Mouse (Mus musculus) 3134 (cell line): Measurements from ENCODE around the gene P2rx6.

Experiments used
- DNase-seq: peaks from one replicate; pipeline ENCODE4 v3.0.0-alpha.2; 2011; ENCODE audit warnings: low spot score; ENCODE audit not compliant: insufficient read length; ENCODE audit errors: extremely low read depth

Gene P2rx6

DNA sequence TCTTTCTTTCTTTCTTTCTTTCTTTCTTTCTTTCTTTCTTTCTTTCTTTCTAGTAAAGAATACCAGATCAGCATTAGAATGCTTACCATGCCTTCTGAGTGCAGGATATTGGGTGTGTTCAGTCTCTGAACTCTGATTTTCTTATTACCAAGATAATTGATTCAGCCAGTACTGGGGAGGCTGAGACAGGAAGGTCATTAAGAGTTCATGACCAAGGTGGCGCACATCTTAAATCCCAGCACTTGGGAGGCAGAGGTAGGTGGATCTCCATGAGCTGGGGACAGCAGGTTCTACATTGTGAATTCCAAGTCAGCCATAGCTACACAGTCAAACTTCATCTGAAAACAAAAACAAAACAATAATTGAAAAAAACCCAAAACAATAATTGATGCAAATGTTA, 60.3 kb downstream of the P2rx6 start:
- no peak for DNase-seq

DNA sequence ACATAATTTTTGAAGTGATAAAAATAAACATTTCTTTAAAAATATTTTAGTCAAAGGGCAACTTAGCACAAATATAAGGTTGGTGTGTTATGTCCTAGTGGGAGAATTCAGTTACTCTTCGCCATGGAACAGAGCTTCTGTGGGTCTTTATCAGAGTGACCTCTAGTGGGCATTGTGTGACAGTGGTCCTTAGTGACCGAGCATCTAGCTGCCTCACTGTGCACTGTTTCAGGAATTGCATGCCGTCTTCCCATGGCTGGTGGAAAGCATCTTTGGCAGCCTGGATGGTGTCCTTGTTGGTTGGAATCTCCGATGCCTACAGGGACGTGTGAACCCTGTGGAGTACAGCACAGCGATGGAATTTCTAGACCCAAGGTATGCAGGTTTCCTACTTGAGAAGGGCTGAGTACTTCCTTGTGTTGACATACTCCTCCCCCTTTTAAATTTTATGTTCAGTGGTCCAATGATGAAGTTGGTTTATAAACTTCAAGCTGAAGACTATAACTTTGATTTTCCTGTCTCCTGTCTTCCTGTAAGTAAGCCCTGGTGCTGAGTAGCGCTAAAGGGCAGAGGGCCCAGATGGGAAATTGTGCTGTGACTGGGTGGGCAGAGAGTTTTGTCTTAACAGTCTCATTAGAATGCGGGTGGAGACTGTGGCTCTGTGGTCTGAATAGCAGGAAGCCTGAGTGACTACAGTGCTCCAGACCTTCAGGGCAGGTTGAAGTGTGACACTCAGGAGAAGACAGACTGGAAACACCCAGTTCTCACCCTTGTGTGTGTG, 64.0 kb downstream of the P2rx6 start:
- no peak for DNase-seq

GRCm38 (mm10) chr16:17626269-17626555, 64.5 kb downstream of the P2rx6 start:
- no peak for DNase-seq
